Mouse (Mus musculus) heart, embryonic 11.5 days (tissue): ENCODE measurements around the gene Cnnm2. TPM values are rescaled to one million over a fixed set of nuclear protein-coding genes. Genes with fewer than 3 reads are reported as not detected.
"Not testable (repeated sequence)": the region's sequence is repeated elsewhere in the genome, so short reads cannot be mapped to it uniquely, and the experiment has no call there.

Experiments used
- ATAC-seq: fragments of 200-750 bp; cut with Nextera tagmentation; replicated peaks from 2 replicates; pipeline ENCODE4 v1.8.0; 2017; ENCODE audit warnings: moderate library complexity; ENCODE audit not compliant: insufficient number of reproducible peaks, low FRiP score, low TSS enrichment
- H3K27ac ChIP-seq: fragments of 300-500 bp; sonication (generic); 2 replicates; pipeline ENCODE4 v1.5.1; 2014; ENCODE audit warnings: mild to moderate bottlenecking, low read depth, low read length
- H3K27me3 ChIP-seq: fragments of 300-500 bp; sonication (generic); 2 replicates; pipeline ENCODE4 v1.6.1; 2014; ENCODE audit warnings: mild to moderate bottlenecking, low read length, mixed read lengths; ENCODE audit not compliant: control insufficient read depth, insufficient read depth
- H3K36me3 ChIP-seq: fragments of 300-500 bp; sonication (generic); 2 replicates; pipeline ENCODE4 v1.6.1; 2014; ENCODE audit warnings: mild to moderate bottlenecking, low read length, moderate library complexity, mixed read lengths; ENCODE audit not compliant: control insufficient read depth, insufficient read depth
- H3K4me1 ChIP-seq: fragments of 300-500 bp; sonication (generic); 2 replicates; pipeline ENCODE4 v1.6.1; 2014; ENCODE audit warnings: low read length; ENCODE audit not compliant: control insufficient read depth, insufficient read depth
- H3K4me2 ChIP-seq: fragments of 300-500 bp; sonication (generic); 2 replicates; pipeline ENCODE4 v1.6.1; 2014; ENCODE audit warnings: mild to moderate bottlenecking, moderate library complexity
- H3K4me3 ChIP-seq: fragments of 300-500 bp; sonication (generic); 2 replicates; pipeline ENCODE4 v1.5.1; 2014; ENCODE audit warnings: low read depth, low read length
- H3K9ac ChIP-seq: fragments of 300-500 bp; sonication (generic); 2 replicates; pipeline ENCODE4 v1.6.1; 2014; ENCODE audit warnings: mild to moderate bottlenecking, low read depth, low read length, moderate library complexity
- H3K9me3 ChIP-seq: fragments of 300-500 bp; sonication (generic); replicated peaks from 2 replicates; pipeline ENCODE4 v1.6.1; 2016; ENCODE audit warnings: low read length; ENCODE audit not compliant: control insufficient read depth
- WGBS: fragments of 180-500 bp; shearing (Covaris S2); extraction: QIAGEN DNeasy Blood & Tissue Kit; methylation state at CpG from one replicate; pipeline ENCODE4 v1.1.7; 2014; ENCODE audit not compliant: insufficient replicate concordance; 5-methylcytosine and 5-hydroxymethylcytosine counted together
- polyA plus RNA-seq: library from polyadenylated mRNA; unstranded; fragments of >200 nt; fragmentation: Nextera tagmentation; extraction: Ambion mirVana; gene quantifications from 2 replicates; pipeline ENCODE4 v1.2.1, GENCODE M21; 2014

Gene Cnnm2
- polyA plus RNA-seq, 1 experiment from 2014 or later = 4.1 TPM

DNA sequence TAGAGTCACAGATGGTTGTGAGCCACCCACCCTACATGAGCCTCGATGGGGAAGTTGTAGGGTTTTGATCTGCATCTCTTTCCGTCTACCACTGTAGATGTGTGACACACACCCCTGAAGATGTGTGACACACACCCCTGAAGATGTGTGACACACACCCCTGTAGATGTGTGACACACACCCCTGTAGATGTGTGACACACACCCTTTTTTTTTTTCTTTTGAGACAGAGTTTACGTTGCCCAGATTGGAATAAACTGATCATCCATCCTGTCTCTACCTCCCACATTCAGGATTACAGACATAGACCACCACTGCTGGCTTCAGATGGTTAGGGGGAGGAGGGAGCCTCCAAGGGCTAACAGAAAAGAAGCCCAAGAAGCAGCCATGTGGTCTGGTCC, 32.5 kb upstream of the Cnnm2 start:
- no peaks in the 10 kb centered on the region for H3K9me3 ChIP-seq
- 71% methylated on average over 3 of the region's 3 CpGs for WGBS

GRCm38 (mm10) chr19:46731351-46731750, 30.0 kb upstream of the Cnnm2 start:
- no peak overlapping the region for H3K27ac ChIP-seq
- no peaks in the 10 kb centered on the region for H3K9me3 ChIP-seq
- WGBS = 88% methylated on average over 10 of the region's 10 CpGs
- no peaks in the 10 kb centered on the region for H3K36me3 ChIP-seq
- no peak for ATAC-seq
- no peak overlapping the region for H3K4me3 ChIP-seq
- no peak overlapping the region for H3K9ac ChIP-seq
- H3K4me2 ChIP-seq = no peak overlapping the region
- H3K4me1 ChIP-seq = peaks cover 34% of the 10 kb centered on the region
- H3K27me3 ChIP-seq = no peaks in the 10 kb centered on the region

More for the DNA sequence above, 32.5 kb upstream of the Cnnm2 start:
- no peak overlapping the region for H3K9ac ChIP-seq
- no peak for ATAC-seq
- no peaks in the 10 kb centered on the region for H3K27me3 ChIP-seq
- peaks cover 18% of the 10 kb centered on the region for H3K4me1 ChIP-seq
- H3K4me3 ChIP-seq = no peak overlapping the region
- no peak overlapping the region for H3K27ac ChIP-seq
- peaks cover 8% of the 10 kb centered on the region for H3K36me3 ChIP-seq
- H3K4me2 ChIP-seq = no peak overlapping the region

DNA sequence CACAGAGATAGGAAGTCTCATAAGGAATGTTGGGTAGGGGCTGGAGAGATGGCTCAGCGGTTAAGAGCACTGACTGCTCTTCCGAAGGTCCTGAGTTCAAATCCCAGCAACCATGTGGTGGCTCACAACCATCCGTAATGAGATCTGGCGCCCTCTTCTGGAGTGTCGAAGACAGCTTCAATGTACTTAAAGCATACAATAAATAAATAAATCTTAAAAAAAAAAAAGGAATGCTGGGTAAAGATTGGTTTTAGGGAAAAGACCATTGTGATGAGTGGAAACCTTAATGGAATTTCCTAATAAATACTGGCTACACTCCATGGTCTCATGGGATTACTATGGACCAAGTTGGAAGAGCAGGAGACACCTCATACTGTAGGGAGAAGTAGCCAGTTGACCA, 28.7 kb upstream of the Cnnm2 start:
- H3K9ac ChIP-seq, H3K27me3 ChIP-seq, H3K36me3 ChIP-seq, H3K9me3 ChIP-seq, H3K4me3 ChIP-seq, H3K27ac ChIP-seq, H3K4me2 ChIP-seq, ATAC-seq: not testable (repeated sequence)
- peaks cover 32% of the 10 kb centered on the region for H3K4me1 ChIP-seq
- WGBS = 84% methylated on average over 5 of the region's 5 CpGs

DNA sequence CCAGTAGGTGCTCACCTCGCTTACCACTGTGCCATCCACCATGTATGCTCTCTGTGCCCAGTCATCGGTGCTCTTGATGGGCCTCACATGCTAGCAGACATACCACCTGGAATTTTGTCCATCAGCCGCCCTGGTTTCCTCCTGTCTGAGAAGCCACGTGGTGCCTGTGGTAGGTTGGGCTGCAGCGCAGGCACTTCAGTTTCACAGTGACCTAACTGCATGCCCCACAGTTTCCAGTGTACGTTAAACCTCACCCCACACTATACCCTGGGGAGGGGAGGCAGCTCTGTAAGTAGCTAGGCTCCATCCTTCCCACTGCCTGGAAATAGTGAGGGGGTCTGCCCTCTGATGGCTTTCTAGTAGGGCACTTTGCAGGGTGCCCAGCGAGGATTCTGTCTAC, 27.8 kb upstream of the Cnnm2 start:
- Histone ChIP-seq H3K9me3 (no peaks in the 10 kb centered on the region), H3K4me2 (no peak overlapping the region), H3K27ac (no peak overlapping the region), H3K27me3 (no peaks in the 10 kb centered on the region), H3K4me1 (peaks cover 24% of the 10 kb centered on the region), H3K9ac (no peak overlapping the region), H3K4me3 (no peak overlapping the region), H3K36me3 (no peaks in the 10 kb centered on the region; the same call in none of the 2 replicates)
- ATAC-seq = no peak
- WGBS = 76% methylated on average over 7 of the region's 7 CpGs

GRCm38 (mm10) chr19:46735241-46735640, 26.2 kb upstream of the Cnnm2 start:
- no peak overlapping the region for H3K4me3 ChIP-seq
- peak overlapping the region; percentile 19; the same call in 1 of the 2 replicates for H3K4me2 ChIP-seq
- no peaks in the 10 kb centered on the region; the same call in none of the 2 replicates for H3K36me3 ChIP-seq
- no peaks in the 10 kb centered on the region for H3K9me3 ChIP-seq
- no peaks in the 10 kb centered on the region for H3K27me3 ChIP-seq
- ATAC-seq = peak; percentile 44
- no peak overlapping the region for H3K27ac ChIP-seq
- WGBS = 6% methylated on average over 5 of the region's 5 CpGs
- no peak overlapping the region for H3K9ac ChIP-seq
- H3K4me1 ChIP-seq = peaks cover 24% of the 10 kb centered on the region

DNA sequence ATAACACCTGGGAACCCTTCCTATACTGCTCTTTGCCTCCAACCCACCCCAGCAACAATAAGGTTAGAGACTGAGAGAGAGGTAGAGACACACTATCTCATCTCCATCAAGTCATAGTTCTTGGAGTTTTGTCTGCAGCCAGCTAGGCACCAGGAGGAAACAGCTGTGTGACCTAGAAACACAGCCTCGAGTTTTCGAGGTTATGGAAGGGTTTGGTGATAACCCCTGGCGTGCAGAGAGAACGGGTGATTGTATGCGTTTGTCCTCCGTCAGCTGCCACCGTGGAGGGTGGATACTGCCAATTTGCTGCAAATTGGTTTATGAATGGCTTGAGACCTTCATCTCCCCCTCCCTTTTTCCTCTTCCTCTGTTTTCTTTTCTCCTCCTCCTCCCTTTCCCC, 24.3 kb upstream of the Cnnm2 start:
- H3K27ac ChIP-seq = no peak overlapping the region
- WGBS = 55% methylated on average over 7 of the region's 7 CpGs

DNA sequence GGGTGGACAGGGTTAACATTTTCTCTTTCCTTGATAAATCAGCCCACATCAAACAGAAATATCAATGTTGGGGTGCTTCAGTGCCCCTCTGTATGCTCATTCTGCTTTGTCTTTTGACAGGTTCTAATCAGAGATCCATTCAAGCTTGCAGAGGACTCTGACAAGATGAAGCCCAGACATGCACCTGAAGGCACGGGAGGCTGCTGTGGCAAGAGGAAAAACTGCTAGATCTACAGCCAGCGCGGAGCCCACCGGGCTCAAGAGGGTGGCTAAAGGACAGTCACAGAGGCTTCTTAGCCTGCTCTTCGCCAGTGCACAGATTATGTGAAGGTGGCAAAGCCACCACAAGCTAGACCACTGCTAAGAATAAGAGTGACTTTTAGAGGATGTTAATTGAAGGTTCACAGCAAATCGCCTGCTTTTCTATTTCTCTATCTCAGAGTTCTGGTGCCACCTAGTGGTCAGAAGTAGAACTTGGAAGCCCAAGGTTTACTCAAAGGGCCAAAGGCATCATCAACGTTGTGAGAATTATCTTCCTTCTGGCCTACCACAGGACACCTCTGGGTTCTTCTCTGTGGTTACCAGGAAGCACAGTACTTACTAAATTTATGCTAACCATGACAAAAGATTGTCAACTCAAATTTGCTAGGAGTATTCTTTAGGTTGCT, 20.9 kb upstream of the Cnnm2 start:
- H3K36me3 ChIP-seq = no peaks in the 10 kb centered on the region; the same call in none of the 2 replicates
- no peak overlapping the region for H3K4me2 ChIP-seq
- H3K9ac ChIP-seq = no peak overlapping the region
- H3K27ac ChIP-seq = no peak overlapping the region
- 48% methylated on average over 7 of the region's 7 CpGs for WGBS
- no peak for ATAC-seq
- H3K9me3 ChIP-seq = no peaks in the 10 kb centered on the region
- H3K4me1 ChIP-seq = peaks cover 5% of the 10 kb centered on the region
- H3K4me3 ChIP-seq = no peak overlapping the region
- no peaks in the 10 kb centered on the region for H3K27me3 ChIP-seq

More for the DNA sequence above, 24.3 kb upstream of the Cnnm2 start:
- H3K9me3 ChIP-seq = no peaks in the 10 kb centered on the region
- H3K27me3 ChIP-seq = no peaks in the 10 kb centered on the region
- H3K9ac ChIP-seq = no peak overlapping the region
- ATAC-seq = no peak
- no peak overlapping the region for H3K4me2 ChIP-seq
- H3K4me3 ChIP-seq = no peak overlapping the region
- H3K4me1 ChIP-seq = peaks cover 24% of the 10 kb centered on the region
- H3K36me3 ChIP-seq = no peaks in the 10 kb centered on the region; the same call in none of the 2 replicates

DNA sequence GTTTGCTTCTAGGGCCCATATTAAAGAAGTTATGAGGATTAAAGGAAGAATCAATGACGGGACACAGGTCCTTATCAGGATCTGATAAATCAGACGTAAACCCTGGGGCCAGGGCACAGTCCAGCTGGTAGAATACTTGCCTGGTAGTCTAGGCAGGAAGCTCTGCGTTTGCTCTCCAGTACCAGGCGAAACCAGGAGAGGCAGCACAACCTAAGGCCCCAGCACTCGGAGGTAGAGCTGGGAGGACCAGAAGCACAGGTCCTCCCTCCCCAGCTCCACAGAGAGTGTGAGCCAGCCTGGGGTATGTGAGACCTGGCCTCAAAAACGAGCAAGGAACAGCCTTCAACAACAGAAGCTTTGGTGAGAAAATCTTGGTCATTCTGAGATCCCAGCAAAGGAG, 19.8 kb upstream of the Cnnm2 start:
- Histone ChIP-seq H3K27me3 (no peaks in the 10 kb centered on the region), H3K4me3 (no peak overlapping the region), H3K27ac (no peak overlapping the region), H3K9ac (no peak overlapping the region), H3K36me3 (no peaks in the 10 kb centered on the region; the same call in none of the 2 replicates), H3K9me3 (no peaks in the 10 kb centered on the region), H3K4me1 (0 out of 2 replicates have a peak, but pooled peaks cover 4% of the 10 kb centered on the region), H3K4me2 (no peak overlapping the region)
- ATAC-seq = no peak
- 29% methylated on average over 6 of the region's 6 CpGs for WGBS

DNA sequence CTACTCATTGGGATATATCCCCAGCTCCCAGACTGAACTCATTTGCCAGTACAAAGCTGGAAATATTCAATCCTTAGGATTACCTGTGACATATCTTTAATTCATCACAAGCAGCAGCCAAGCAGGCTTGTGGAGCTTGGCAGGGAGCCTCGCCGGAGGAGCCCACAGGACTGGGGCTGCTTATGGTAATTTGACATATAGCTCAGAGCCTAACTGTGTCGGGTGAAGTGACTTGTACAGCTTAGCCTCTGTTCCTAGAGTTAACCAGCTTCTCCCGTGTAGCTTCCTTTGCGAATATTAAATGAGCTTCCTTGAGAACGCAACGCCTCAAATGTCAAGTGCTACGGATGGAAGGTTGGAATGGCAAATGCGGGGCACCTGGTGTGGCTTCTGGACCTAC, 16.7 kb upstream of the Cnnm2 start:
- H3K4me3 ChIP-seq = no peak overlapping the region
- H3K9me3 ChIP-seq = no peaks in the 10 kb centered on the region
- H3K27ac ChIP-seq = no peak overlapping the region
- 75% methylated on average over 9 of the region's 9 CpGs for WGBS
- no peaks in the 10 kb centered on the region for H3K36me3 ChIP-seq
- ATAC-seq = no peak
- H3K4me2 ChIP-seq = no peak overlapping the region
- no peaks in the 10 kb centered on the region for H3K4me1 ChIP-seq
- no peaks in the 10 kb centered on the region for H3K27me3 ChIP-seq
- H3K9ac ChIP-seq = no peak overlapping the region
